Mouse (Mus musculus) bone marrow, adult 2 months (tissue): ENCODE measurements around the gene E130114P18Rik. TPM values are rescaled to one million over a fixed set of nuclear protein-coding genes. Genes with fewer than 3 reads are reported as not detected.
A peak's percentile ranks its signal among the peaks of the same experiment; 100 is the strongest.

ENCODE experiments used
- H3K27ac ChIP-seq: fragments of 200-500 bp; 2 replicates; pipeline ENCODE4 v1.5.1; 2012; ENCODE audit warnings: low read depth, mild to moderate bottlenecking, control low read depth, inconsistent platforms, low read length; ENCODE audit not compliant: control insufficient read depth, poor library complexity, insufficient read depth
- H3K4me1 ChIP-seq: fragments of 200-500 bp; 2 replicates; pipeline ENCODE4 v1.6.1; 2011; ENCODE audit warnings: low read length; ENCODE audit not compliant: control insufficient read depth, insufficient read depth
- H3K4me3 ChIP-seq: fragments of 200-500 bp; replicated peaks from 2 replicates; pipeline ENCODE3; 2011; ENCODE audit warnings: mild to moderate bottlenecking, low read depth, low read length, control low read depth; ENCODE audit not compliant: control insufficient read depth
- CTCF ChIP-seq: fragments of 200-500 bp; IDR thresholded peaks from 2 replicates; pipeline ENCODE4 v1.5.1; 2011; ENCODE audit warnings: low read length, control low read depth; ENCODE audit not compliant: control insufficient read depth, insufficient read depth
- POLR2A ChIP-seq: fragments of 200-500 bp; IDR thresholded peaks from 2 replicates; pipeline ENCODE4 v1.6.1; 2011; ENCODE audit warnings: low read depth, mild to moderate bottlenecking, control low read depth, low read length, borderline replicate concordance; ENCODE audit not compliant: control insufficient read depth
- WGBS: fragments of 180-500 bp; shearing (Covaris S2); methylation state at CpG from one replicate; pipeline ENCODE4 v1.1.7; 2018; 5-methylcytosine and 5-hydroxymethylcytosine counted together
- polyA plus RNA-seq: library from polyadenylated mRNA; stranded (reverse); fragments of >200 nt; gene quantifications from 2 replicates; pipeline ENCODE4 v1.2.4, GENCODE M21; 2011; ENCODE audit warnings: low replicate concordance; ENCODE audit not compliant: missing spikeins, insufficient read depth, insufficient read length

The E130114P18Rik gene
- polyA plus RNA-seq, 1 experiment, result not detected

DNA sequence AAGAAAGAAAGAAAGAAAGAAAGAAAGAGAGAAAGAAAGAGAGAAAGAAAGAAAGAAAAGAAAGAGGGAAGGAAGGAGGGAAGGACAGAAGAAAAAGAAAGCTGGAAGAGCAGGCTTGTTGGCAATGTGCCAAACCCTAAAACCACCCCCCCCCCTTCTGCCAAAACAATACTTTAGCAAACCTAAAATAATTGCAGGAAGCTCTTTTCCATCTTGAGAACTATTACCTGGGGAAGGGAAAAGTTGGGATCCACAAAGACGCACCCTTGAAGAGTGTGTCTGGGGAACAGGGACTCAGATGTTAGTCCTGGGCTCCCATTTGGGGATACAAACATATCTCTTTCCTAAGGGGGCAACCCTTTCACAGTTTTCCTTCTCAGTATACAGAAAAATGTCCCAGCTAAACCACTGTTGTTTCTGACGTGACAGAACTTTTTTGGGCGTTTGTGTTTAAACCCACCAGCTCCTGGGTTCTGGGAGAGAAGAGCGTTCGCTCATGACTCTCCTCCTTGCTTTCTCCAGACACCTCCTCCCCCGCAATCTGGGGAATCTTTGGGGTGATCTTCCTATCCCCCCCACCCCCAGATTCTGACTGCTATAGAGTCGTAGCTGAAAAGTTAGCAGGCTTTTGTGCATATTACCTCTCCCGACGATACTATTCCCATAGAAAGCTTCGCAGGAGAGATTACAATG, 1.3 kb downstream of the E130114P18Rik start:
- Histone ChIP-seq H3K27ac (no peak overlapping the region), H3K4me1 (no peaks in the 10 kb centered on the region; the same call in none of the 2 replicates), H3K4me3 (no peak overlapping the region)
- TF ChIP-seq POLR2A (no peak), CTCF (no peak)
- 3% methylated on average over 10 of the region's 10 CpGs for WGBS

DNA sequence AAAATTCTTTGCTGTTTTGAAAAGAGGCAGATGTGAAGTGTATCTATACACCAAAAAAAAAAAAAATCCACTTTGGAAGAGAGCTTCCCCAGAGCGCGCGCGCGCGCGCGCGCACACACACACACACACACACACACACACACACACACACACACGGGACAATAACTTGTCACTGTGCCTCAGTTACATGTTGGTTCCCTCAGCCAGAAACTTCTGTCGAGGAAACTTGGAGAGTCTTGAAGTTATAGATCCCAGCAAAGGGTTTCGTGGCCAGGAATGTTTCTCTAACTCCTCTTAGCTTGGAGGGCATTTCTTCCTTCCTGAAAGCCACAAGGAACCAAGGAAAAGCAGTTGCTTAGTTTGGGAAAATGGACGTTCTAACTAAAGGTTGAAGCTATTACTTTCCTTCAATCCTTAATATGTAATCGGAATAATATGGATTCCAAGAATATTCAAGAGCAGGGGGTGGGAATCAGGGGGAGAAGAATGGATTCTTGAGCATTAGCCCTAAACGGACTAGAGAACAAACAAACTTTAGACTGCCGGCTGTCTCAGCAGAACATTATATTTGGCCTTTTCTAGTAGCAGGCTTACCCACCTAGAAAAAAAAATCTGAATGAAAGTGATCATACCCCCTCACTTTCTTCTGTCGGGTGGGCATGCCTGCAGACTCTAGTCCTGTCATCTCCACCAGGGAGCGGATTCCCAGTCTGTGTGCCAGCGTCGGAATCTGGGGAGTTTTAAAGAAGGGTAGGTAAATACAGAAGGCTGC, 2.2 kb downstream of the E130114P18Rik start:
- no peaks in the 10 kb centered on the region; the same call in none of the 2 replicates for H3K4me1 ChIP-seq
- H3K4me3 ChIP-seq, result peak overlapping the region; percentile 41
- no peak for TF ChIP-seq POLR2A
- no peak for TF ChIP-seq CTCF
- WGBS, result 5% methylated on average over 20 of the region's 20 CpGs
- H3K27ac ChIP-seq, result peak overlapping the region; percentile 30; the same call in 1 of the 2 replicates

GRCm38 (mm10) chr4:97775059-97775458, 2.8 kb downstream of the E130114P18Rik start:
- WGBS, result under 1% methylated on average over 13 of the region's 13 CpGs
- Histone ChIP-seq H3K4me3 (peak overlapping the region; percentile 3), H3K27ac (peak overlapping the region; percentile 2; the same call in 1 of the 2 replicates), H3K4me1 (no peaks in the 10 kb centered on the region; the same call in none of the 2 replicates)
- no peak for TF ChIP-seq CTCF
- no peak for TF ChIP-seq POLR2A

DNA sequence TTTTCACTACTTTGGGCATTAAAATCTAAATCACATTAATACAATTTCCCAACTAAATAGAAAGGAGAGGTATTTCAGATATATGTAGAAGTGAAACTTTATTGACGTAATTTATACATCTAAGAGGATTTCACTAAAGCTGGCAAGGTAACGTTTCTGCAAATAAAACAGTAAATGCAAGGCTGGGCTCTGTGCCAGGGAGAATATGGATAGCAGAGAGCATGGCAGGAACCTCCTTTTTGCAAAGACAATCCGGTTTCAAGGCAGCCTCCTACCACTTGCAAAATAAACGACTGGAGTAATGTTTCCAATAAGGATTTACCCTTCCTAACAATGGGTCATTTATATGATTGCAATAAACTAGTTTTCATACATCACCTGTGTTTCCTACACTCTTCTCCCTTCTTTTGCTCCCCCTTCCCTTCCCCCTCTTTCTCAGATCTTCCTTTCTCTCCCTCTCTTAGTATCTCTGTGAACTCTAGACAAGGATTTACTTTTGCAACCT, 3.4 kb downstream of the E130114P18Rik start:
- no peak overlapping the region for H3K4me3 ChIP-seq
- WGBS, result 32% methylated on average over 4 of the region's 4 CpGs
- TF ChIP-seq CTCF, result no peak
- H3K4me1 ChIP-seq, result no peaks in the 10 kb centered on the region; the same call in none of the 2 replicates
- no peak overlapping the region for H3K27ac ChIP-seq

- Histone ChIP-seq H3K4me1 (no peaks in the 10 kb centered on the region; the same call in 1 of the 2 replicates), H3K27ac (no peak overlapping the region), H3K4me3 (no peak overlapping the region)
- WGBS, result 71% methylated on average over 2 of the region's 2 CpGs
- TF ChIP-seq POLR2A (no peak), CTCF (no peak)
Measured at GRCm38 (mm10) chr4:97773791-97774190, 4.1 kb downstream of the E130114P18Rik start.

DNA sequence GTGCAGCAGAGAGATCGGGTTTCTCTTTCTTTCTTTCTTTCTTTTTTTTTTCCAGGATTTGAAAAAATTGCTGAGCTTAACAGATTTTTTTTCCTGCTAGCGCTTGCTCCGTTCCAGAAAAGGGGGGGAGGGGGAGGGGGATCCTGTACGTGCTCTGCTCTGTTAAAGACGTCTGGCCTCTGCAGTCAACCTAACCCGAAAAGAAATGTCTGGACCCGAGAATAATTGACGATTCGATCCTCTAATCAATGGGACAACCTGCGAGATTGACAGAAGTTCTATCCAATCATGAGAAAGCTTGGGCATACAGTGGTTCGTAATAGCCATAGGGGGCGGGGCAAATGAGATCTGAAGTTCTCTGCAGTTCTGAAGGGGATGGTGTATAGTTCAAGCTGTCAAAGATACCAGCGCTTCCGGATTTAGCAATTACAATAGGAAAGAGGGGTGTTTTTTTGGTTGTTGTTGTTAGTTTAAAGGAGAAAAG, 4.7 kb downstream of the E130114P18Rik start:
- under 1% methylated on average over 14 of the region's 14 CpGs for WGBS
- no peaks in the 10 kb centered on the region; the same call in 1 of the 2 replicates for H3K4me1 ChIP-seq
- peak overlapping the region; percentile 41 for H3K4me3 ChIP-seq
- no peak overlapping the region for H3K27ac ChIP-seq
- no peak for TF ChIP-seq POLR2A
- no peak for TF ChIP-seq CTCF

DNA sequence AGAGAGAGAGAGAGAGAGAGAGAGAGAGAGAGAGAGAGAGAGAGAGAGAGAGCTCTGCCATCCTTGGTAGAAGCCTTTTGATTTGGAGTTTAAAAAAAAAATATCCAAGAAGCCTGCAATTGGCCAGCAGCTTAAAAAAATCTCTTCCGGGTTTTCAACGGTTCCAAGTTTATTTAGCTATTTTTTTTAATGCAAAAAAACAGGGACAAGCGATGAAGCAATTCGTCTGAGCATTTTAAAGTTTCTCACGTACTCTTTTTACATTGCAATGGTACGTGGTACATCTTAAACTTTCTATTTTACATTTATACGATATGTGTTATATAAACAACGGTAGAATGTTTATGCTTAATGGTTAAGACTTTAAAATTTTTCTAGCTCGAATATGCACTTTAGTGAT, 5.2 kb downstream of the E130114P18Rik start, which contains the start of gene Nfia:
Gene Nfia (plus strand): TSS at position 94 of the 400 bp plus-strand sequence.
- no peak for TF ChIP-seq CTCF
- TF ChIP-seq POLR2A, result no peak
- no peaks in the 10 kb centered on the region; the same call in 1 of the 2 replicates for H3K4me1 ChIP-seq
- WGBS, result under 1% methylated on average over 9 of the region's 9 CpGs
- H3K4me3 ChIP-seq, result peak within 1 kb of the TSS; percentile 83
- peak within 1 kb of the TSS; percentile 75 for H3K27ac ChIP-seq

- H3K27ac ChIP-seq, result peak overlapping the region; percentile 75
- peak; percentile 25; the same call in 1 of the 2 replicates for TF ChIP-seq POLR2A
- no peak for TF ChIP-seq CTCF
- no peaks in the 10 kb centered on the region for H3K4me1 ChIP-seq
Measured at GRCm38 (mm10) chr4:97772084-97772484, 5.8 kb downstream of the E130114P18Rik start.

More at GRCm38 (mm10) chr4:97772084-97772484, 5.8 kb downstream of the E130114P18Rik start:
- under 1% methylated on average over 25 of the region's 25 CpGs for WGBS
- peak overlapping the region; percentile 83 for H3K4me3 ChIP-seq
